Mouse (Mus musculus) liver, embryonic 13.5 days (tissue): ENCODE measurements around the gene Henmt1. TPM values are rescaled to one million over a fixed set of nuclear protein-coding genes. Genes with fewer than 3 reads are reported as not detected.

ENCODE experiments used
- ATAC-seq: fragments of 200-750 bp; cut with Nextera tagmentation; 2 replicates; pipeline ENCODE4 v1.8.0; 2017; ENCODE audit warnings: low read depth, mild to moderate bottlenecking, moderate number of reproducible peaks, moderate library complexity
- DNase-seq: peaks from one replicate; pipeline ENCODE4 v3.0.0; 2022
- H3K27ac ChIP-seq: fragments of 300-500 bp; sonication (generic); 2 replicates; pipeline ENCODE4 v1.5.1; 2015; ENCODE audit warnings: moderate library complexity, mild to moderate bottlenecking, inconsistent platforms
- H3K27me3 ChIP-seq: fragments of 300-500 bp; sonication (generic); 2 replicates; pipeline ENCODE4 v1.6.1; 2015; ENCODE audit warnings: mild to moderate bottlenecking, inconsistent platforms
- H3K36me3 ChIP-seq: fragments of 300-500 bp; sonication (generic); 2 replicates; pipeline ENCODE4 v1.6.1; 2015; ENCODE audit warnings: mild to moderate bottlenecking, inconsistent platforms
- H3K4me1 ChIP-seq: fragments of 300-500 bp; sonication (generic); replicated peaks from 2 replicates; pipeline ENCODE4 v1.6.1; 2015; ENCODE audit warnings: inconsistent platforms
- H3K4me2 ChIP-seq: fragments of 300-500 bp; sonication (generic); 2 replicates; pipeline ENCODE4 v1.6.1; 2015; ENCODE audit warnings: inconsistent platforms, mild to moderate bottlenecking, moderate library complexity
- H3K4me3 ChIP-seq: fragments of 300-500 bp; sonication (generic); replicated peaks from 2 replicates; pipeline ENCODE4 v1.5.1; 2015; ENCODE audit warnings: mild to moderate bottlenecking, inconsistent platforms
- H3K9ac ChIP-seq: fragments of 300-500 bp; sonication (generic); 2 replicates; pipeline ENCODE4 v1.6.1; 2015; ENCODE audit warnings: mild to moderate bottlenecking, inconsistent platforms
- H3K9me3 ChIP-seq: fragments of 300-500 bp; sonication (generic); replicated peaks from 2 replicates; pipeline ENCODE4 v1.6.1; 2016; ENCODE audit warnings: inconsistent platforms
- WGBS: fragments of 180-500 bp; shearing (Covaris S2); methylation state at CpG from one replicate; pipeline ENCODE4 v1.1.7; 2015; ENCODE audit not compliant: insufficient replicate concordance; 5-methylcytosine and 5-hydroxymethylcytosine counted together
- polyA plus RNA-seq: library from polyadenylated mRNA; unstranded; fragments of >200 nt; fragmentation: Nextera tagmentation; extraction: Ambion mirVana; gene quantifications from 2 replicates; pipeline ENCODE4 v1.2.1, GENCODE M21; 2015

Henmt1 gene
- polyA plus RNA-seq, 1 experiment from 2014 or later: 0.08 TPM

DNA sequence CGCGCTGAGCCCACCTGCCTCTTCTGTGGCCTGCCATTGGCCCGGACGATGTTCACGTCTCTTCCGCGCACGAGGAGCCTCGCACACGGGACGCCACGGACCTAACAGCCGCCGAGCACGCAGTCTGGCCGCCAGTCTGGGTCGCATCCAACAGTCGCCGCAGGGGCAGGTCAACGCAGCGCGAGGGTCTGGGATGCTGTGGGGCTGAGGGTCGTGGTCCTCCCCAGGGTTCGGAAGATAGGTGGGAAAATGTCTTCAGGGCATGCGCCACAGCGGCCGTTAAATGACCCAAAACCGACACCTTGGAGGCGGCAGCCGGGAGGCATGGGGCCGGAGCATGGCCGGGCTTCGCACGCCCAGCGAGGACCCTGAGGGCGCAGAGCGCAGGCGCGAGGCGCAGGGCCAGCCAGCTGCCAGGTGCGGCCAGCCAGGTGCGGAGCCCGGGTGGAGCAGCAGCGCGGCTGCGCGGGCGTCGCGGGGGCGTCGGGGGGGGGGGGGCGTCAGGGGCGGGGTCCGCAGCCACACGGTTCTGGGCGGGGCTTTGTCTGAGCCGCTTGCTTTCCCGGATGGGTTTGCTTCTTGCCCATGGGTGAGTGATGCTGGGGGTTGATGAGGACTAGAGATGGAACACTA, 444 bp downstream of the Henmt1 start, which contains the start of gene Gm9857:
Gm9857 (minus strand) TSS at position 445 of the 633 bp plus-strand sequence.
- DNase-seq (no peak), ATAC-seq (no peak)
- H3K36me3 ChIP-seq: no peaks in the 10 kb centered on the region
- 47% methylated on average over 53 of the region's 59 CpGs for WGBS
- H3K4me2 ChIP-seq: peak within 1 kb of the TSS; percentile 53
- H3K9ac ChIP-seq: no peak within 1 kb of the TSS
- H3K27ac ChIP-seq: no peak within 1 kb of the TSS
- H3K27me3 ChIP-seq: no peaks in the 10 kb centered on the region
- H3K4me1 ChIP-seq: 0 out of 2 replicates have a peak, but pooled peaks cover 6% of the 10 kb centered on the region
- peak within 1 kb of the TSS; percentile 25; the same call in 1 of the 2 replicates for H3K4me3 ChIP-seq
- H3K9me3 ChIP-seq: no peaks in the 10 kb centered on the region

DNA sequence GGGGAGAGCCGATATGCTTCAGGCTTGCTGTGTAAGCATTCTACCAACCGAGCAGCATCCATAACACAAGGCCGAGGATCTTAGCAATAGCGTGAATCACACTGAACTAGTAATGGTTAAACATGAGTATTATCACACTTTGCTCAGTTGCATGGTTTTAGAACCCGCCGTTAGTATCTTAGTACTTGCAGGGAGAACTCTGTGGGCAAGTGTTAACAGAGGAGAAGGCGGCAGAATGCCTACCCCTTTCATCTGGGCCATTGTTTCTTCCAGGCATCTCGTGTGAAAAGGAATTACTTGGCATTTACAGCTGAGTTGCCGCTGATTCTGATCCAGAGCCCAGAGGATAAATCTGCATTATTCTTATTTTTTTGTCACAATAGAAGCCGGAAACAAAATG, 1.3 kb downstream of the Henmt1 start:
- Histone ChIP-seq H3K27me3 (no peaks in the 10 kb centered on the region), H3K27ac (no peak overlapping the region), H3K9me3 (no peaks in the 10 kb centered on the region), H3K9ac (no peak overlapping the region), H3K4me2 (no peak overlapping the region), H3K4me3 (no peak overlapping the region), H3K36me3 (no peaks in the 10 kb centered on the region), H3K4me1 (0 out of 2 replicates have a peak, but pooled peaks cover 6% of the 10 kb centered on the region)
- ATAC-seq (no peak), DNase-seq (no peak)
- 77% methylated on average over 10 of the region's 10 CpGs for WGBS

DNA sequence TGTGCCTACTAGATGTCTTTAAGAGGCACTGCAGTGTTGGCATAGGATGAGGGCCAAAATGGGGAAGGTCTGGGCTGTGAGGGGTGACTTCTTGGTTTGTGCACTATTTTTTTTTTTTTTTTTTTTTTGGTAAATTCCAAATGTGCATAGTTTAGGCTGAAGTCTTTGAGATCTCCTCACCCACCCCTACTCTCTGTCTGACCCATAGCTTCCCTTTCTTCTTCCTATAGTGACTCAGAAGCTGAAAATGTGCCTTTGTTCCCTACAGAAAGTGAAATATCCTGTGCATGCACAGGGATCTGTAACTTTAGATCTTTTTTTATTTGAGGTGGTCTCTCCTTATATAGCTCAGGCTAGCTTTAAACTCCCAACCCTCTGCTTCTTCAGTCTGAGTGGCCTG, 18.3 kb downstream of the Henmt1 start:
- H3K4me2 ChIP-seq: no peak overlapping the region
- H3K27me3 ChIP-seq: no peaks in the 10 kb centered on the region
- no peak overlapping the region for H3K4me3 ChIP-seq
- H3K9me3 ChIP-seq: no peaks in the 10 kb centered on the region
- ATAC-seq (no peak), DNase-seq (no peak)
- no peak overlapping the region for H3K9ac ChIP-seq
- no peak overlapping the region for H3K27ac ChIP-seq
- no peaks in the 10 kb centered on the region for H3K36me3 ChIP-seq
- no peaks in the 10 kb centered on the region for H3K4me1 ChIP-seq

DNA sequence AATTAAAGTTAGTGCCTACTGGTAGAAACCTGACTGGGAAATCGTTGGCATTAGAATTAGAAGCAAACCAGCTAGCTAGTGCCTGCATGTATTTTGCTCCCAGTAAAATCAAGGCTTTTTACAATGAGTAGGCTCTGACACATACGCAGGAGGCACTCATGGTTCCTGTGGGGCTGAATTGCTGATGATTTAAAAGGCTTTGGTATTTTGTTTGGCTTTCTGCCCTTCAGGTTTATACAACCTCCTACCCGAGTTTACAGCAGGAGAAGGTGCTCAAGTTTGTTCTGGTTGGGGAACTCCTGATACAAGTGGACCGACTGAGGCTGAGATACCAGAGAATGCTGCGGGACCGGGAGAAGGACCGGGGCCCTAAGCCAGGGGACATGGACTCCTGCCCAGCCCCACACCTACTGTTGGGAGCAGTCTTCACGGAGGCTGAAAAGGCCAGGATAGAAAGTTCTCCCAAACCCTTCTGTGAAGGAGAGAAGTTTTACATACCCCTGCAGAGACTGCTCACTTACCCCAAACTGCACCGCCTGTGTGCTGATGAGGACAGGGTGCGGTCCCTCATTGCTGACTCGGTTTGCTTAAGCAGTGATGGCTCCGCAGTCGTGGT, 20.1 kb downstream of the Henmt1 start:
- 69% methylated on average over 13 of the region's 13 CpGs for WGBS
- H3K4me2 ChIP-seq: no peak overlapping the region
- no peaks in the 10 kb centered on the region for H3K4me1 ChIP-seq
- no peak overlapping the region for H3K9ac ChIP-seq
- H3K27ac ChIP-seq: no peak overlapping the region
- H3K27me3 ChIP-seq: no peaks in the 10 kb centered on the region
- DNase-seq (no peak), ATAC-seq (no peak)
- no peaks in the 10 kb centered on the region for H3K9me3 ChIP-seq
- no peak overlapping the region for H3K4me3 ChIP-seq
- H3K36me3 ChIP-seq: no peaks in the 10 kb centered on the region

DNA sequence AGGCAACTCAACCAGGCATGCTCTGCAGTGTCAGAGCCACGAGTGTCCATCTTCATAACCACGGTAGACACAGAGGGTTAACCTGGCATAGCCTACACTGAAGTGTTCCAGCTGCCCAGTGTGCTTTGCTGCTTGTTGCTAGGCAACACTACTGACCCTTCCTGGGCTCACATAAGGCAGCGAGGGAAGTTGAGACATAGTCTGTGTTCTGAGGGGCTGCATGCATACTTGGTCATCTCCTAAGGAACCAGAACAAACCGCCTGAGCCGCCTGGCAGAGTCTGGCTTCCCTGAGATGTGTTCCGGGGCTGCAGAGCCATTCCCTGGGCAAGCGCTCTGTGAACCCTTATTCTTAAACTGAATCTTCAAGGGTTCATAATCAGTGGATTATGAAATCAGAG, 21.6 kb downstream of the Henmt1 start:
- Histone ChIP-seq H3K9ac (no peak overlapping the region), H3K36me3 (no peaks in the 10 kb centered on the region), H3K9me3 (no peaks in the 10 kb centered on the region), H3K27me3 (no peaks in the 10 kb centered on the region), H3K4me3 (no peak overlapping the region), H3K4me1 (no peaks in the 10 kb centered on the region), H3K4me2 (no peak overlapping the region), H3K27ac (no peak overlapping the region)
- ATAC-seq (no peak), DNase-seq (no peak)
- WGBS: 60% methylated on average over 7 of the region's 7 CpGs

DNA sequence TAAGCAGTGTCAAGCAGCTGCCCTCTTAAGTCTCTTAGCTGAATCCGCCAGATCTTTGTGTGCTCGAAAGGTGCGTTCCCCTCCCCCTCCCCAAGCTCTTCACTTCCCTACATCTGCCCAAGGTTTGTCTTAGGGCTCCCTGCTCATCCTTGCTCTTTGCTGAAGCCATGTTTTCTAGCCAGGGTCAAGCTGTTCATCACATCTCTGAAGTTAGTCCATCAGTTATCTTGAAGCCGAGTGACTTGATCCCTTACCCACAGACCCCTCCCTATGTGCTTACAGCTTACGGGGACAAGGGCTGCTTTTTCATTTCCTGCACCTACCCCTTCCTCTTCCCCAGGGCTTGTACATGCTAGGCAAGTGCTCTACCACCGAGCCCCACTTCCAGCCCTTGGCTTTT, 22.0 kb downstream of the Henmt1 start:
- DNase-seq: no peak
- Histone ChIP-seq H3K27ac (no peak overlapping the region), H3K27me3 (no peaks in the 10 kb centered on the region), H3K9me3 (no peaks in the 10 kb centered on the region), H3K4me3 (no peak overlapping the region), H3K4me1 (no peaks in the 10 kb centered on the region), H3K4me2 (no peak overlapping the region), H3K9ac (no peak overlapping the region), H3K36me3 (no peaks in the 10 kb centered on the region)
- WGBS: 34% methylated on average over 6 of the region's 6 CpGs
- no peak for ATAC-seq

DNA sequence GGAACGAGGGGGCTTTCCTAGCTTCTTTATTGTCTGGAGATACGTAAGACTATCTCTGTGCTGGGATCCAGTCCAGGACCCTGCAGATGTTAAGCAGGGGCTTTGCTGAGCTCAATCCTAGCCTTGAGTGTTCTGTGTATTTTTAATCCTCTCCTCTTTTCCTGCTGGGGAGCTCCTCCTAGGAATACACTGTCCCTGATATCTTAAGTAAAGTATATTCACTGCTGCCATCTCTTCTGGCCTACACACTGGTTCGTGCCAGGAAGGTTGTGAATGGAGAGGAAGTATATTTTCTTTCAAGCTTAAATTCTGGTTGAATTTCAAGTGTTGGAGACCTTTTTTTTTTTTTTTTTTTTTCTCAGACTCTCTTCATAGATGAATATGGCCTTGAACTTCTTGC, 23.6 kb downstream of the Henmt1 start:
- ATAC-seq: no peak
- WGBS: 64% methylated on average over 3 of the region's 3 CpGs

DNA sequence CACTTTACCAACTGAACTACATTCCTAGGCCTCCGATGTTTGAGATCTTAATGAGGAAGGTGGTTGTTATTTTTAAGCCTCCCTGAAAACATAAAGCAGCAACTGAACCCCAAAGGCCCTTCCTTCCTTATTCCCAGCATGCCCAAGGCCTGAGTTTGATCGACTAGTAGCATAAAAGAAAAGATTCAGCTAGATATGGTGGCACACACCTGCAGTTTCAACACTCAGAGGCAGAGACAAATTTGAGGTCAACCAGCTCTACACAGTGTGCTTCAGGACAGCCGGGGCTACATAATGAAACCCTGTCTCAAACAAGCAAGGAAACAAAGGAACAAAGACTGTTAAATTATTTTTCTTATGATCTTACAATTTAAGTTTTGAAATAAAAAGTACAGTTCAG, 24.1 kb downstream of the Henmt1 start:
- no peak for DNase-seq
- Histone ChIP-seq H3K27me3 (no peaks in the 10 kb centered on the region), H3K9me3 (no peaks in the 10 kb centered on the region), H3K4me2 (no peak overlapping the region), H3K27ac (no peak overlapping the region), H3K9ac (no peak overlapping the region), H3K36me3 (no peaks in the 10 kb centered on the region), H3K4me1 (peaks cover 6% of the 10 kb centered on the region), H3K4me3 (no peak overlapping the region)
- WGBS: 64% methylated on average over 3 of the region's 3 CpGs
- no peak for ATAC-seq

More for the DNA sequence above, 23.6 kb downstream of the Henmt1 start:
- no peak overlapping the region for H3K4me3 ChIP-seq
- DNase-seq: no peak
- H3K4me2 ChIP-seq: no peak overlapping the region
- H3K9me3 ChIP-seq: no peaks in the 10 kb centered on the region
- no peaks in the 10 kb centered on the region for H3K27me3 ChIP-seq
- no peak overlapping the region for H3K9ac ChIP-seq
- no peak overlapping the region for H3K27ac ChIP-seq
- H3K4me1 ChIP-seq: peaks cover 6% of the 10 kb centered on the region
- H3K36me3 ChIP-seq: no peaks in the 10 kb centered on the region

DNA sequence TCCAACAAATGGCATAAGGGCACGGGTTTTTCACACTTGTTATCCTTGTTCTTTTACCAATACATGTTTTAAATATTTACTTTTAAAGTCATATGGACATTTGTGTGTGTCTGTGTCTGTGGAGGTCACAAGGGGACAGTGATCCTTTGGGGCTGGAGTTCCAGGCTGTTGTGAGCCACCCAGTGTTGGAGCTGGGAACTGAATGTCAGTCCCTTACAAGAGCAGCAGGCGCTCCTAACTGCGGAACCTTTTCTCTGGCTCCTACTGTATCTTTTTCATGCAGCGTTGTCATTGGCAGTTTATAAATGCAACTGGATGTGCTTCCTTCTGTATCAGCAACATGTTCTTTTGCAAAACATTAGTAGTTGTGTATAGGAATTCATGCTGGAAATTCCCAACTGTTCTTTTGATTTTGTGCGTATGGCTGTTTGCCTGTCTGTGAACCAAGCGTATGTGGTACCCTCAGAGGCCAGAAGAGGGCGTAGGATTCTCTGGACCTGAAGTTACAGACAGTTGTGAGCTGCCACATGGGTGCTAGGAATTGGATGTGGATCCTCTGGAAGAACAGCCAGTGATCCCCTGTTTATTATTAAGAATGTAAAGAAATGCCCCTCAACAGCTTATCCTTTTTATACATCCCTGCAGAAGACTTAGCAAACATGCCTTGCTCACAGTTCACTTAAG, 24.8 kb downstream of the Henmt1 start:
- Histone ChIP-seq H3K4me1 (peaks cover 6% of the 10 kb centered on the region), H3K36me3 (no peaks in the 10 kb centered on the region), H3K9me3 (no peaks in the 10 kb centered on the region), H3K9ac (no peak overlapping the region), H3K4me2 (no peak overlapping the region), H3K27me3 (no peaks in the 10 kb centered on the region), H3K4me3 (no peak overlapping the region), H3K27ac (no peak overlapping the region)
- ATAC-seq (no peak), DNase-seq (no peak)
- 71% methylated on average over 7 of the region's 7 CpGs for WGBS

DNA sequence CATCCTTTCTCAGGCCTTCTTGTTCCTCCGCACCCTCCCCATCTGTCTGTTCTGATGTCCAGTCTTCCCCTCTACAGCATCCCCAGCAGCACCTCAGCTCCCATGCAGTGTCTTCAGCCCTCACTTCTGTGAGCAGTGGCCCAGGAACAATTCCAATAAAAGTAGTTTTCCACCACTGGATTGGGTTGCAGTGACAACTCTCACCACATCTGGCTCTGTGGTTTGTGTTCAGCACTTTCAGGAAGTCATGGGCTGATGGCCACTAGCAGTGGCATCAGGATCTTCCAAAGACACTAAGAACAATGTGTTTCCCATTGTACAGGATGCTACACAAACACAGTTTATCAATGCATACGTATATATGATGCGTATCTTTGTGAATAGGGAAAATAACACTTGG, 26.4 kb downstream of the Henmt1 start:
- WGBS: 63% methylated on average over 3 of the region's 3 CpGs
- DNase-seq (no peak), ATAC-seq (no peak)
- Histone ChIP-seq H3K9ac (no peak overlapping the region), H3K4me1 (peaks cover 6% of the 10 kb centered on the region), H3K36me3 (no peaks in the 10 kb centered on the region), H3K9me3 (no peaks in the 10 kb centered on the region), H3K27ac (no peak overlapping the region), H3K4me3 (no peak overlapping the region), H3K27me3 (no peaks in the 10 kb centered on the region), H3K4me2 (no peak overlapping the region)

DNA sequence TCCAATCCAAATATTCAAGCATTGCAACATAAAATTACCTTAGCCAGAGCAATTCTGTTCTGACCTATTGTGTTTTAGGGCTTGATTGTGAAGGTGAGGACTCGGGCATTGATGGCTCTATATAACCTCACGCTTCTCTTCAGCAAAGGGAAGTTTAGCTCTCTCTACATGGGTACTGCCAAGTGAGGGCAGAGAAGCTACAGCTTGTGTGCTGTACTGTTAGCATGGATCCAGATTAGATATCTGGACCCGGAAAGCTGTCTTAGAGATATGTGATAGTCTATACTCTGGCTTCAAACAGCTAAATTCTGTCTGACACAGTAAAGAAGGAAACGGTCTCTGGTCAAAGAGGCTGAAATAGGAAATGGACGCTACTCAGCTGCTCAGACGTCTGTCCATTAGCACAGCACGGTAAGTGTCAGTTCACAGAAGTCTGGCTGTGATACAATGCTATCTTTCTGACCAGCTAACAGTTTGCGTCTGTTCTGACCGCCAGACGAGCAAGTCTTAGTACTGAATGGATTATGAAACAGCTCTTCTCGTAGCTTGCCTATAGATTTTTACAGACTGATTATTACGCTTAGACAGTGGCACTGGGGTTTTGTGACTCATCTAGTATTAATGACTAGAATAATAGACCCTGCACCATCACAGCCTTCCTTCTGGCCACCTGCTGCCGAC, 34.4 kb downstream of the Henmt1 start:
- Histone ChIP-seq H3K27ac (peak overlapping the region; percentile 23; the same call in 1 of the 2 replicates), H3K4me2 (peak overlapping the region; percentile 35), H3K36me3 (peaks cover 8% of the 10 kb centered on the region), H3K9ac (peak overlapping the region; percentile 22; the same call in 1 of the 2 replicates), H3K4me3 (no peak overlapping the region), H3K4me1 (peaks cover 22% of the 10 kb centered on the region), H3K27me3 (no peaks in the 10 kb centered on the region), H3K9me3 (no peaks in the 10 kb centered on the region)
- DNase-seq: peak; percentile 23
- peak; percentile 75 for ATAC-seq
- WGBS: 31% methylated on average over 13 of the region's 13 CpGs
